Mouse (Mus musculus) left cerebral cortex, postnatal 14 days (tissue): Measurements from ENCODE around the gene Aamdc. TPM values are rescaled to one million over a fixed set of nuclear protein-coding genes. Genes with fewer than 3 reads are reported as not detected.

Experiments used
- DNase-seq, 2 experiments: peaks; one replicate each; pipeline ENCODE4 v3.0.0; 2021 to 2022; ENCODE audit warnings: low spot score in 2 of 2, mixed read lengths in 1 of 2
- intact Hi-C: fragments of 180-260 bp; cut with DNase I; formaldehyde crosslinking; loops from one replicate; pipeline ENCODE4 v1.15.1; 2025
- total RNA-seq, 2 experiments: library from RNA; stranded (reverse); gene quantifications; 2 replicates each; pipeline ENCODE4 v1.2.3; 2021

Aamdc gene
- total RNA-seq, 2 experiments from 2014 or later: 29.6 to 31.5 TPM

- intact Hi-C loops: no loop called here
- DNase-seq: no peak
Measured at GRCm38 (mm10) chr7:97536571-97536970, 42.7 kb downstream of the Aamdc start.

DNA sequence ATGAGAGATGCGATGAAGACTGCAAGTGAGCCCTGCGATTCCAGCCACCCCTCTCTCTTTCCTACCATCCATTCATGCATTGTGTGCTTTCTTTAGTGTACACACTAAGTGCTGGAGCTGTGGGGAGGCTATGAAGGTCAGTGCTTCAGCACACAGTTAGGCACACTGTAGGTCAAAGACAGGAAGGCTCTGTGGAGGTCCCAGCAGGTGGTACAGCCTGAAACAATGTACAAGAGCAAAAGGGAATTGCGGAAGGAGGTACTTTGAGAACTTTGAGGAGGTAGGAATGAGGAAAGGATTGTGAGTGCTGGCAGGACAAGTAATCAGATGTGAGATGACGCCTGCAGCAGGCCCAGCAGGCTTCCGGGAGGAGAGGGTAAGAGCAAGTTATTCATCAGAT lies 43.8 kb downstream of the Aamdc start:
- no peak for DNase-seq
- intact Hi-C loops: no loop called here

- intact Hi-C loops: no loop called here
- DNase-seq: peak; percentile 7 to 10
Measured at GRCm38 (mm10) chr7:97519935-97520334, 59.4 kb downstream of the Aamdc start.

DNA sequence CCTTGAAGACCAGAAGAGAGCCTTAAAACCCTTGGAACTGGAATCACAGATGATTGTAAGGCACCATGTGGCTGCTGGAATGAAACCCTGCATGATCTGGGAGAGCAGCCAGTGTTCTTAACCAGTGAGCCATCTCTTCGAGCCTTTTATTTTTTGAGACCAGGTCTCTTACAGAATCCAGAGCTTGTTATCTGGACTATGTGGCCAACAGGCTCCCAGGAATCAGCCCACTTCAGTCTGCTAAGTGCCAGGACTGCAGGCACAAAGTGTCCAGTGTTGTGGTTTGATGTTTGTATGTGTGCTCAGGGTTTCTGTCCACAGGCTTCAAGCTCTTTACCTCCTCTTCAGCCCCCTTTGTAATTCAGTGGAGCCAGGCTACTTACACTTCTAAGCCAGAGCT lies 64.5 kb downstream of the Aamdc start:
- intact Hi-C loops: no loop called here
- DNase-seq: no peak

DNA sequence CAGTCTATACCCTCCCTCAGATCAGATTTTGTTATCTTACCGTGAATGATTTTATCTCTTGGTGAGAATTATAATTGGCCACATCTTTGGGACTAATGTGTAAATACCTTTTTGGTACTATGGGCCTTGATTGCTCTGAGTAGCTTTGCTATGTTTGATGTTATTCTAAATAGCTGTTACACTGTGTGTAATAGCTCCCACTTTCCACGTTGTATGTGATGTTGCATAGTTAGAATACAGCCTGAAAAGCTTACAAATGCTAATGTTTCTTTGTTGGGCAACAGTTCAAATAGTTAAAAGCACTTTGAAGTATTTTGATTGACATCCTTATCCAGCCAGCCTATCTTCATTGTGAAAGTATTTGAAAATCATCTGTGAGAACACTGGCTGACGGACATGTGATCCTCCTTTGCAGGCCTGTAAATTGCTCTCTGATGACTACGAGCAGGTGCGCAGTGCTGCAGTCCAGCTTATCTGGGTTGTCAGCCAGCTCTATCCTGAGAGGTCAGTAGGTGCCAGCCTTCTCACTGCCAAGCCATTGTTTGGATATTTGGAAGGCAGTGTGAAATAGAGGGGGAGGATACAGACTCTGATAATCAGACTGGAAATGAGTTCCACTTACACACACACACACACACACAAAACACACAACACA lies 78.6 kb downstream of the Aamdc start:
- intact Hi-C loops: no loop called here
- no peak for DNase-seq

Other genes with a start within 250 kb of the Aamdc start
- gene Usp35, start 247.5 kb downstream of the Aamdc start, total RNA-seq: 10 to 100 TPM; 12.2 to 13.5 TPM
- gene Kctd21, start 247.2 kb downstream of the Aamdc start, total RNA-seq: 10 to 100 TPM; 10.7 TPM
- gene Alg8, start 207.9 kb downstream of the Aamdc start, total RNA-seq: 10 to 100 TPM in 1 of 2 experiments, 1 to 10 TPM in 1; 8.5 to 13.0 TPM
- 100 to 1,000 TPM; 242 to 265 TPM for gene Ndufc2, start 179.5 kb downstream of the Aamdc start, total RNA-seq
- gene Thrsp, start 161.8 kb downstream of the Aamdc start, total RNA-seq: 10 to 100 TPM; 10.0 to 15.1 TPM
- gene Kctd14, start 128.2 kb downstream of the Aamdc start, total RNA-seq: 1 to 10 TPM; 2.2 to 2.8 TPM
- 10 to 100 TPM; 27.2 to 27.3 TPM for gene Ints4, start 98.5 kb downstream of the Aamdc start, total RNA-seq
- gene Rsf1, start 392 bp upstream of the Aamdc start, total RNA-seq: 10 to 100 TPM; 37.3 to 40.4 TPM
- gene Clns1a, start 117.1 kb upstream of the Aamdc start, total RNA-seq: 10 to 100 TPM; 73.5 to 77.2 TPM
- gene Aqp11, start 158.8 kb upstream of the Aamdc start, total RNA-seq: 10 to 100 TPM; 22.9 to 23.6 TPM
- 100 to 1,000 TPM; 272 to 273 TPM for gene Pak1, start 209.0 kb upstream of the Aamdc start, total RNA-seq